Mouse (Mus musculus): ENCODE results near the gene Scyl1.
A peak's percentile ranks its signal among the peaks of the same experiment; 100 is the strongest.

DNA sequence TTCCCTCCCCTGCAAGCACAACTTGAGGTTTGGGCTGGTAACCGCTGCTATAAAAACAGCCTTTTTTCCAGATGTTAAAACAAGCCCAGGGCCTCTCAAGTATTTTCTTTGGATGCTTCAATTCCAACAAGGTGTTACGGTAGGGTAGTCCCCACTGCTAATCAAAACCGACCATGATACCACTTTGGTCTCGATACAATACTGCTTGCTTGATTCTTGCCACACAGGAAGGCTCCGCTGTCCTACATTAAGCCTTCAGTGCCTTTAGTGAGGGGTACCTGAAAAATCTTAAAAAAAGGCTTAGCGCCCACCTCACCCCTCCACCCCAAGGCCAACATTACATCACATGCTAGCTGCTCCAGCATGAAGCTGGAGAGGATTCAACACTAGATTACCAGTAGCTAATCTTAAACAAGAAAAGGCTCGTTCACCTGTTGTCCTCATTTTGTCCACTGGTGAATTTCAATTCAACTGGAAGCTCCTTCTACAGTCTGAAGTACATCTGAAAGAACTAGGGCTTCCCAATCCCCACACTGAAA is 25.4 kb upstream of the Scyl1 start:
- no peak for TF ChIP-seq CTCF (IDR thresholded peaks at IDR 0.05)
- 0 out of 2 replicates have a peak, but pooled peaks have one; percentile 14 for TF ChIP-seq EP300 (IDR thresholded peaks at IDR 0.05; ENCODE audit: insufficient read depth, low read depth, low read length)
- peak; percentile 13; the same call in 1 of the 2 replicates for TF ChIP-seq POLR2A (IDR thresholded peaks at IDR 0.05; ENCODE audit: insufficient read depth, low read depth, low read length)
